Mouse (Mus musculus) heart, adult 2 months (tissue): Measurements from ENCODE around the gene Rapgef3.

Experiments used
- CTCF ChIP-seq: fragments of 200-600 bp; IDR thresholded peaks from 2 replicates; pipeline ENCODE4 v1.8.1; 2022; ENCODE audit warnings: antibody characterized with exemption, mild to moderate bottlenecking, moderate library complexity
- POLR2A ChIP-seq: fragments of 200-500 bp; IDR thresholded peaks from 2 replicates; pipeline ENCODE4 v1.6.1; 2011; ENCODE audit warnings: mild to moderate bottlenecking, low read depth, low read length, control low read depth; ENCODE audit not compliant: insufficient read depth

DNA sequence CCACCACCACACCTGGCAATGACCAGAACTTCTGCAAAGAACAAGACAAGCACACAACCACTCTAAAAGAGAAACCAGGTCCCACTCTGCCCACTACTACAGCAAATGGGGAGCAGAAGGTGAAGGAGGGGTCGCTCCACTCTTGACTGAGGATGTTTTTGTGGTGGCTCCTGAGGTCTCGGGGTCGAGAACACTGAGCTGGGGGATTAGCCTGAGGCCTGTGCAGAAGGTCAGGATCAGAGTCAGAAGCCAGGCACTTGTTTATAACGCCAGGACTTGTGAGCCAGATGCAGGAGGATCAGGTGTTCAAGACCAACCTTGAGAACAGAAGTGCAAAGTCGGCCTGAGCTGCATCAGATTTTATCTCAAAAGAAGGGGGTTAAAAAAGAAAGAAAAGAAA, 40.3 kb downstream of the Rapgef3 start:
- TF ChIP-seq CTCF (no peak), POLR2A (no peak)
